Mouse (Mus musculus) spleen, postnatal 0 days (tissue): ENCODE measurements around the gene Fam189a2. TPM values are rescaled to one million over a fixed set of nuclear protein-coding genes. Genes with fewer than 3 reads are reported as not detected.

ENCODE experiments used
- polyA plus RNA-seq: library from polyadenylated mRNA; unstranded; fragments of >200 nt; fragmentation: Nextera tagmentation; extraction: Ambion mirVana; gene quantifications from 2 replicates; pipeline ENCODE4 v1.2.1, GENCODE M21; 2015

Gene Fam189a2
- 0.26 and 0.38 TPM in 2 replicates for polyA plus RNA-seq

DNA sequence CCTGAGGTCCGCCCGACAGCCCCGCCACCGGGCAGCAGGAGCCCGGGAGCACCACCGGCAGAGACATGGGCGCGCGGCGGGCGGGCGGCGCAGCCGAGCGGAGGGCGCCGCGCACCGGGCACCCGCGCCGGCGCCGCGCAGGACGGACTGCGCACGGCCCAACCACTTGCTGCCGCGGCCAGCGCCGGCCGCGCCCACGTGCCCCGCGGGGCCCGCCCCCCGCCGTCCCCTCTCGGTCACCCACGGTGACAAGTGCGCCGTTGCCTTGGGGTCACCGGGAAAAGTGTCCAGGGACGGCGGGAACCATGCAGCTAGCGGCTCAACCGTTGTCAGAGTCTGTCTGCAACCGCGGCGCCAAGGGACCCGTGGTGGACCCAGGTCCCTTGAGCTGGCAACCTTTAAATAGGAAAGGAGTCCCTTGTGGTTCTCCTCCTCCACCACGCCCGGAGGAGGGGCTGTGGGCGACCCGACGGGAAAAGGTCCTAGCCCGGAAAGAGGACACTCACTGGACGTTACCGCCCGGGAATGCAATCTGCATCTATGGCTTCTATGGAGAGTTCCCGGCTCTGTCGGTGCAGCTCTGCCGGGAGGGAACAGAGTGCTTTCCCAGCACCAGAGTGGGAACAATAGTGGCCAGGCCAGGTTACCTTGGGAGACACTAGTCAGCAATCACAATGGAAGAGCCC, at the start of gene Fam189a2:
TSS of gene Fam189a2 (minus strand) at position 149 of the 686 bp plus-strand sequence.

Other genes with a start within 250 kb of the Fam189a2 start
- gene Tjp2, start 194.0 kb upstream of the Fam189a2 start, polyA plus RNA-seq: 2.5 and 3.5 TPM in 2 replicates
- 61.5 and 70.6 TPM in 2 replicates for gene Fxn, start 249.6 kb upstream of the Fam189a2 start, polyA plus RNA-seq